Mouse (Mus musculus) lung, embryonic 15.5 days (tissue): ENCODE measurements around the gene Rmi2. TPM values are rescaled to one million over a fixed set of nuclear protein-coding genes. Genes with fewer than 3 reads are reported as not detected.
"Not testable (repeated sequence)": the region's sequence is repeated elsewhere in the genome, so short reads cannot be mapped to it uniquely, and the experiment has no call there.

Source experiments
- ATAC-seq: fragments of 200-750 bp; cut with Nextera tagmentation; 2 replicates; pipeline ENCODE4 v1.8.0; 2017; ENCODE audit warnings: moderate number of reproducible peaks, borderline replicate concordance; ENCODE audit not compliant: low FRiP score, low TSS enrichment; ENCODE audit errors: extremely low read depth
- H3K27ac ChIP-seq: fragments of 300-500 bp; sonication (generic); 2 replicates; pipeline ENCODE4 v1.5.1; 2015; ENCODE audit warnings: moderate library complexity, mild to moderate bottlenecking, inconsistent platforms
- H3K27me3 ChIP-seq: fragments of 300-500 bp; sonication (generic); 2 replicates; pipeline ENCODE4 v1.6.1; 2015; ENCODE audit warnings: inconsistent platforms
- H3K36me3 ChIP-seq: fragments of 300-500 bp; sonication (generic); 2 replicates; pipeline ENCODE4 v1.6.1; 2015; ENCODE audit warnings: inconsistent platforms
- H3K4me1 ChIP-seq: fragments of 300-500 bp; sonication (generic); 2 replicates; pipeline ENCODE4 v1.6.1; 2015; ENCODE audit warnings: inconsistent platforms
- H3K4me2 ChIP-seq: fragments of 300-500 bp; sonication (generic); 2 replicates; pipeline ENCODE4 v1.6.1; 2015; ENCODE audit warnings: inconsistent platforms, mild to moderate bottlenecking, moderate library complexity
- H3K4me3 ChIP-seq: fragments of 300-500 bp; sonication (generic); 2 replicates; pipeline ENCODE4 v1.5.1; 2015; ENCODE audit warnings: mild to moderate bottlenecking, inconsistent platforms
- H3K9ac ChIP-seq: fragments of 300-500 bp; sonication (generic); 2 replicates; pipeline ENCODE4 v1.6.1; 2015; ENCODE audit warnings: inconsistent platforms
- H3K9me3 ChIP-seq: fragments of 300-500 bp; sonication (generic); 2 replicates; pipeline ENCODE4 v1.6.1; 2016; ENCODE audit warnings: inconsistent platforms
- WGBS: fragments of 180-500 bp; shearing (Covaris S2); methylation state at CpG from one replicate; pipeline ENCODE4 v1.1.7; 2015; 5-methylcytosine and 5-hydroxymethylcytosine counted together
- polyA plus RNA-seq: library from polyadenylated mRNA; unstranded; fragments of >200 nt; fragmentation: Nextera tagmentation; extraction: Ambion mirVana; gene quantifications from 2 replicates; pipeline ENCODE4 v1.2.1, GENCODE M21; 2015

Rmi2 gene
- 4.7 and 5.2 TPM in 2 replicates for polyA plus RNA-seq

GRCm38 (mm10) chr16:10834911-10835587, at the start of gene Rmi2:
Rmi2 (plus strand) TSS chr16:10835059.
- WGBS, result under 1% methylated on average over 55 of the region's 69 CpGs
- no peaks in the 10 kb centered on the region for H3K9me3 ChIP-seq
- H3K4me2 ChIP-seq, result peak within 1 kb of the TSS; percentile 88
- H3K27ac ChIP-seq, result peak within 1 kb of the TSS; percentile 91
- peak within 1 kb of the TSS; percentile 70 for H3K9ac ChIP-seq
- no peaks in the 10 kb centered on the region for H3K36me3 ChIP-seq
- H3K4me1 ChIP-seq, result peaks cover 41% of the 10 kb centered on the region
- H3K27me3 ChIP-seq, result no peaks in the 10 kb centered on the region
- ATAC-seq, result peak; percentile 92
- H3K4me3 ChIP-seq, result peak within 1 kb of the TSS; percentile 76

DNA sequence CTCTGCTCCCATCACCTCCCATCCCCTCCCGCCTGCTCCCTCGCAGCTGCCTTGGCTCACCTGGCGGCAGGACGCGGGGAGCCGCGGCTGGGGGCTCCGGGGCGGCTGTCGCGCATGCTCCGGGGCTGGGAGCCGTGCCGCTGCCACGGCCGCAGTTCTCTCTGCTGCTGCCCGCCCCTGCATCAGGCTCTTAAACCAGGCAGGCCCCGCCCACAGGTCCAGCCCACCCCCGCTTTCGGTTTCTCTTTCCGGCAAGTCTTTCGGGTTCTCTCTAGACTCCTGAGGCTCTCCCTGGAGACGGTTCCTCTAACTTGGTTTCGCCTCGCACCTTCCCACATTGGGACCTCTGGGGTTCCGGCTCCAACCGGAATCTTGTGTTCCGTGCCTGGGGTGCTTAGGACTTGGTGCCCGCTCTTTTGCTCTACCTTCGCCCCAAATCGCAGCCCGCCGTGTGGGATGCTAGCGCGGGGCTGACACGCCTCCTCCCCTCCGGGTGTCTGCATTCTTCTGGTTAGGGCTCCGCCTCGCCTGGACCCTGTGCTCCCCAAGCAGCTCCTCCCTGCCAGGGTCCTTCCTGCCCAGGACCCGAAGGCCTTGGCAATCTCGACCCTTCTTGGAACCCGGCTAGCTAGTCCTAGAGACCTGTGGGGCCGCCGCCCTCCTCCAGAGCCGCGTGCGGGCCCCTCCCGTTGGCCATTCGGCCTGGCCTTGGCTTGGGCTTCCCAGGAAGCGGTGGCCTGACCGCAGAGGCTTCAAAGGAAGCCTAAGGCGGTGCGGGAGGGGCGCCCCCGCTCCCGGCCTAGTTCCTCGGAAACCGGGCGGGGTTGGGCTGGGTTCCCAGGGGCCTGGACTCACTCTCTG, 49.3 kb upstream of the Rmi2 start, which contains the start of gene Socs1:
TSS of gene Socs1 (minus strand) at position 166 of the 861 bp plus-strand sequence.
- Histone ChIP-seq H3K27ac (peak within 1 kb of the TSS; percentile 99), H3K9me3 (no peaks in the 10 kb centered on the region), H3K4me3 (peak within 1 kb of the TSS; percentile 62), H3K27me3 (no peaks in the 10 kb centered on the region), H3K4me2 (peak within 1 kb of the TSS; percentile 98), H3K4me1 (peaks cover 56% of the 10 kb centered on the region), H3K9ac (peak within 1 kb of the TSS; percentile 82), H3K36me3 (no peaks in the 10 kb centered on the region)
- peak; percentile 88 for ATAC-seq
- under 1% methylated on average over 59 of the region's 59 CpGs for WGBS

GRCm38 (mm10) chr16:10786288-10786687, 48.6 kb upstream of the Rmi2 start:
- H3K4me1 ChIP-seq, result peaks cover 49% of the 10 kb centered on the region
- peak overlapping the region; percentile 99 for H3K27ac ChIP-seq
- H3K27me3 ChIP-seq, result no peaks in the 10 kb centered on the region
- H3K9ac ChIP-seq, result peak overlapping the region; percentile 82
- no peaks in the 10 kb centered on the region for H3K9me3 ChIP-seq
- ATAC-seq, result peak; percentile 25
- peak overlapping the region; percentile 62 for H3K4me3 ChIP-seq
- WGBS, result 2% methylated on average over 9 of the region's 9 CpGs
- no peaks in the 10 kb centered on the region for H3K36me3 ChIP-seq
- peak overlapping the region; percentile 98 for H3K4me2 ChIP-seq

- Histone ChIP-seq H3K9ac (no peak overlapping the region), H3K4me2 (peak overlapping the region; percentile 98; the same call in 1 of the 2 replicates), H3K36me3 (no peaks in the 10 kb centered on the region), H3K4me3 (no peak overlapping the region), H3K9me3 (no peaks in the 10 kb centered on the region), H3K4me1 (peaks cover 43% of the 10 kb centered on the region), H3K27ac (peak overlapping the region; percentile 99), H3K27me3 (no peaks in the 10 kb centered on the region)
- ATAC-seq, result no peak
- 51% methylated on average over 4 of the region's 4 CpGs for WGBS
Measured at GRCm38 (mm10) chr16:10786782-10787547, 47.9 kb upstream of the Rmi2 start.

GRCm38 (mm10) chr16:10787548-10788058, 47.3 kb upstream of the Rmi2 start:
- H3K27ac ChIP-seq, result no peak overlapping the region
- no peak for ATAC-seq
- WGBS, result 69% methylated on average over 7 of the region's 7 CpGs

DNA sequence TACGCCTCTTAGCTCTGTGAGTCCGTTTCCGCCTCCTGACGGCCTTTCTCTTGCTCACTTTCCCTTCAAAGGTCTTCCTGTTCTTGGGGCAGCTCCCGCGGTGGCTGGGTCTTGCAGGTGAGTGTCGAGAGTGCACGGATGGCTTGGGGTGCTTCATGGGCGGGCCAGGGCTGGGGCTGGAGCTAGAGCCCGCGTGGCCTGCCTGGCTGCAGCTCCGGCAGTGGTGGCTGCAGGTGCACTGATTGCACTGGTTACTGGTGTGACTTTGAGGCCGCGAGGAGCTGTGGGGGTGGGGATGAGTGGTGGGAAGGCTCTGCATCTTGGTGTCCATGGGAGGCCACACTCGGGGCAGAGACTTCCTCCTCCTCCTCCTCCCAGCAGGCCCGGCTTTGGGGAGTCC, 46.6 kb upstream of the Rmi2 start, which contains the start of gene Tnp2:
TSS of gene Tnp2 (minus strand) at position 390 of the 400 bp plus-strand sequence.
- Histone ChIP-seq H3K9me3 (no peaks in the 10 kb centered on the region), H3K36me3 (no peaks in the 10 kb centered on the region), H3K27ac (no peak within 1 kb of the TSS), H3K27me3 (no peaks in the 10 kb centered on the region), H3K4me3 (no peak within 1 kb of the TSS), H3K4me1 (peaks cover 30% of the 10 kb centered on the region), H3K9ac (no peak within 1 kb of the TSS), H3K4me2 (no peak within 1 kb of the TSS)
- ATAC-seq, result no peak
- WGBS, result 47% methylated on average over 16 of the region's 16 CpGs

More at GRCm38 (mm10) chr16:10787548-10788058, 47.3 kb upstream of the Rmi2 start:
- Histone ChIP-seq H3K4me1 (peaks cover 37% of the 10 kb centered on the region), H3K9ac (no peak overlapping the region), H3K27me3 (no peaks in the 10 kb centered on the region), H3K4me3 (no peak overlapping the region), H3K4me2 (no peak overlapping the region), H3K36me3 (no peaks in the 10 kb centered on the region), H3K9me3 (no peaks in the 10 kb centered on the region)

DNA sequence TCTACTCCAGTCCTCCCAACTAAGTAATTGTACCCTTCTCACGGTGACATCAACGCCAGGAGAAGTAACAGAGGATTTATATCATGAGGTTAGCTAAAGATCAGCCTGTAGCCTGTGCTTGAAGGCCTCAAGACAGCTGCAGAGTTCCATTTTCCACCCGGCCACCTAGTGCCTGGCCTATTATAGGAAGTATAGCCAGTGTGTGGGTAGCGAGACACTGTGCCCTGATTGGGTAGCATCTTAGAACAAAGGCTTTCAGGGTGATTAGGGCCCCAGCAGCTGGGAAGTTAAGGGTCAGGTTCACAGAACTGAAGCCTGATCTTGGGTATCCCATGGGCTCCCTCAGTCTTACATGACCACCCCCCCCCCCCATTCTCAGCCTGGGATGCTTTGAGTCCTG, 46.0 kb upstream of the Rmi2 start:
- Histone ChIP-seq H3K9ac (no peak overlapping the region), H3K36me3 (no peaks in the 10 kb centered on the region), H3K4me2 (no peak overlapping the region), H3K4me3 (no peak overlapping the region), H3K9me3 (no peaks in the 10 kb centered on the region), H3K27me3 (no peaks in the 10 kb centered on the region), H3K4me1 (peaks cover 25% of the 10 kb centered on the region), H3K27ac (no peak overlapping the region)
- ATAC-seq, result no peak
- WGBS, result 76% methylated on average over 4 of the region's 4 CpGs

DNA sequence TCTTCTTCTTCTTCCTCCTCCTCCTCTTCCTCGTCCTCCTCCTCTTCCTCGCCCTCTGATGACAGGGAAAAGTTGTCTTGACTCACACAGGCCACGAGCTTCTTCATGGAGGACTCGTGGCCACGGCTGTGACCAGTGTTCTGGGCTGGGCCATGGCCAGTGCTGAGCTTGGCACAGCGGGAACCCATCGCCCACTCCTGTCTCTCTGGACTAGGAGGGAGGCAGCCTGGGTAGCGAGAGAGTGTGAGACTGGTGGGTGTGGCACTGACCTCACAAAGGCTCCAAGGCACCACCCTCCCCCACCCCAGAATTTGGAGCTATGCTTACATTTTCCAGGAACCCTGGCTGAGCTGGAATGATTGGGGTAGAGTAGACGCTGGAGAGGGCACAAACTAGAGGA, 44.2 kb upstream of the Rmi2 start, which contains the start of gene Prm3:
TSS of gene Prm3 (minus strand) at position 213 of the 400 bp plus-strand sequence.
- Histone ChIP-seq H3K27me3 (peaks cover 8% of the 10 kb centered on the region; the same call in 1 of the 2 replicates), H3K4me3 (no peak within 1 kb of the TSS), H3K9me3 (no peaks in the 10 kb centered on the region), H3K36me3 (no peaks in the 10 kb centered on the region), H3K4me2 (no peak within 1 kb of the TSS), H3K9ac (no peak within 1 kb of the TSS), H3K4me1 (peaks cover 17% of the 10 kb centered on the region), H3K27ac (no peak within 1 kb of the TSS)
- 68% methylated on average over 9 of the region's 9 CpGs for WGBS
- ATAC-seq, result no peak

- Histone ChIP-seq H3K4me2 (no peak within 1 kb of the TSS), H3K27ac (no peak within 1 kb of the TSS), H3K4me1 (no peaks in the 10 kb centered on the region), H3K9me3 (no peaks in the 10 kb centered on the region), H3K4me3 (no peak within 1 kb of the TSS), H3K9ac (no peak within 1 kb of the TSS), H3K36me3 (no peaks in the 10 kb centered on the region), H3K27me3 (peaks cover 27% of the 10 kb centered on the region)
- no peak for ATAC-seq
- 77% methylated on average over 6 of the region's 6 CpGs for WGBS
Measured at GRCm38 (mm10) chr16:10796034-10796433, 38.8 kb upstream of the Rmi2 start, which contains the start of gene Prm2. Prm2 (minus strand) TSS chr16:10796134.

- H3K27ac ChIP-seq, ATAC-seq, H3K27me3 ChIP-seq, H3K4me2 ChIP-seq, H3K9me3 ChIP-seq, H3K9ac ChIP-seq, H3K4me1 ChIP-seq, H3K4me3 ChIP-seq, H3K36me3 ChIP-seq: not testable (repeated sequence)
- 62% methylated on average over 3 of the region's 3 CpGs for WGBS
Measured at GRCm38 (mm10) chr16:10802420-10802819, 32.4 kb upstream of the Rmi2 start.
